Mouse (Mus musculus): ENCODE measurements around the gene AI481877. TPM values are rescaled to one million over a fixed set of nuclear protein-coding genes. Genes with fewer than 3 reads are reported as not detected.
"Not testable (repeated sequence)": the region's sequence is repeated elsewhere in the genome, so short reads cannot be mapped to it uniquely, and the experiment has no call there.

The AI481877 gene
- 0.04 TPM in 2 replicates for polyA plus RNA-seq (2015; fragmentation: Nextera tagmentation; extraction: Ambion mirVana)

DNA sequence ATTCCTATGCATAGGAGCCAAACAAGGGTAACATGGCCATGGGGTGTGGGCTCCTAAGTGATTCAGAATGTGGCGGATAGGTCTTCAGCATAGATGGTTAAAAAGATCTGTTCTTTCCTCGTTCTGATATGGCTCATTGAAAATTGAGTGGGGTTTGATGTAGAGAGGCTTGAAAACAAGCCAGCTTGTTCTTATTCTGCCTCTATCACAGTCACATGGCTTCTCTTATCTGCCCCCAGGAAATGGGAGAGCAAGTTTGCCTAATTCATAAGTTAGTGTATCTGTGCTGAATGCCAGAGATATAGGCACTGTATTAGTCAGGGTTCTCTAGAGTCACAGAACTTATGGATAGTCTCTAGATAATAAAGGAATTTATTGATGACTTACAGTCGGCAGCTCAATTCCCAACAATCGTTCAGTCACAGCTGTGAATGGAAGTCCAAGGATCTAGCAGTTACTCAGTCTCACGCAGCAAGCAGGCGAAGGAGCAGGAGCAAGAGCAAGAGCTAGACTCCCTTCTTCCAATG, at the start of gene AI481877:
Gene AI481877, minus strand, starts transcription at position 477 of the 527 bp plus-strand sequence.
- ATAC-seq (replicated peaks); H3K4me3 ChIP-seq; H3K36me3 ChIP-seq (replicated peaks); H3K27ac ChIP-seq; H3K9ac ChIP-seq; H3K9me3 ChIP-seq; H3K27me3 ChIP-seq (replicated peaks); H3K4me1 ChIP-seq; H3K4me2 ChIP-seq: not testable (repeated sequence)
- 82% methylated on average over 4 of the region's 6 CpGs for WGBS

DNA sequence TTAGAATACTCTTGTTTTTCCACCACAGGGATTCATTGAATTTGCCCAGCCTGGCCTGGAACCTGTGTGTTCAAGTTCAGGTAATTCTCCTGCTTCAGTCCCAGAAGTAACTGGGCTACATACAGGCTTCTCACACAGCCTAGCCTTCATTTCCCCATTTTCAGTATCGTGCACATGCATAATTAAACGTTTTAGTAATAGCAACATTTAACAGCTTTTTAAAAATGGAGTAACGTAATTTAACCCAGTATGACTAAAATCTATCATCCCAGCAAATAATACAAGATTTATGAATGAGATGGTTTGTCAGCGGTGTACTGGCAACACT, 49.7 kb upstream of the AI481877 start:
- ATAC-seq (replicated peaks) = no peak

DNA sequence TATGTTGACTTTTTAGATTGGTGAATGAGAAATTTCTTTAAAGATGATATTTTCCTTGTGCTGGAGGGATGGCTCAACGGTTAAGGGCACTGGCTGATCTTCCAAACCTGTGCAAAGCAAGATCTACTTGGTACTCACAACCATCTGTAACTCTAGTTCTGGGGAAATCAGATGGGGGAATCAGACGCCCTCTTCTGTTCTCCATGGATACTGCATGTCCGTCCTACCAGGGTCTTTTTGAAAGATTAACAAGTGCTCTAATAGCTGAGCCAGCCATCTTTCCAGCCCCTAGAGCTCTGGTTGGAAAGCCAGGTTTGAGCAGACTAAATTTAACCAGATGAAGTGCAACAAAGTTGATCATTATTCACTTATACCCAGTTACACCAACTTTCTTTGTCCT, 48.5 kb upstream of the AI481877 start:
- WGBS = 22% methylated on average over 3 of the region's 3 CpGs

More for the DNA sequence above, 49.7 kb upstream of the AI481877 start:
- peak overlapping the region; percentile 99 for H3K27ac ChIP-seq
- H3K36me3 ChIP-seq (replicated peaks) = no peaks in the 10 kb centered on the region
- 20% methylated on average over 4 of the region's 4 CpGs for WGBS
- peak overlapping the region; percentile 85 for H3K9ac ChIP-seq
- peak overlapping the region; percentile 56 for H3K4me2 ChIP-seq
- H3K4me3 ChIP-seq = peak overlapping the region; percentile 67
- H3K4me1 ChIP-seq = peaks cover 13% of the 10 kb centered on the region
- H3K9me3 ChIP-seq = no peaks in the 10 kb centered on the region
- H3K27me3 ChIP-seq (replicated peaks) = no peaks in the 10 kb centered on the region

DNA sequence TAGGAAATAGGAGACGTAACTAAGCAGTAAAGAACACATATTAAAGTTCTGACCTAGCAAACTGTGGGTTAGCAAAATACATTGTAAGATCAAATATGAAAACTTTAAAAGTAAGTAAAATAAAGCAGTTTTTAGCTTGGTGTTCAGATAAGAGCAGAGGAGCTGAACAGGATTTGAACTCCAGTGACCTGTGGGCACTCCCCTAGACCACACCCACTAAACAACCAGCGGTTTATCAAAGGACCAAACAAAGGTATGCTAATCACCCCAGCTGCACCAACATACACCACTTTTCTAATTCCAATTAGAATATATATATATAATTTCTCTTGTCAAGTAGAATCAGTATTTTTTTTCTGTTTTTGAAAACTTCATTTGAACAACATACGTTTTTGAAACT, 46.9 kb upstream of the AI481877 start:
- no peak overlapping the region for H3K4me2 ChIP-seq
- H3K27ac ChIP-seq = no peak overlapping the region
- H3K9me3 ChIP-seq = no peaks in the 10 kb centered on the region
- no peak overlapping the region for H3K4me3 ChIP-seq
- H3K4me1 ChIP-seq = peaks cover 5% of the 10 kb centered on the region; the same call in 1 of the 2 replicates
- WGBS = 74% methylated on average over 3 of the region's 3 CpGs
- H3K36me3 ChIP-seq (replicated peaks) = no peaks in the 10 kb centered on the region
- H3K9ac ChIP-seq = no peak overlapping the region
- no peaks in the 10 kb centered on the region for H3K27me3 ChIP-seq (replicated peaks)
- ATAC-seq (replicated peaks) = no peak

More for the DNA sequence above, 48.5 kb upstream of the AI481877 start:
- H3K36me3 ChIP-seq (replicated peaks) = no peaks in the 10 kb centered on the region
- no peak overlapping the region for H3K4me2 ChIP-seq
- no peak overlapping the region for H3K27ac ChIP-seq
- no peaks in the 10 kb centered on the region for H3K9me3 ChIP-seq
- no peak overlapping the region for H3K9ac ChIP-seq
- no peak overlapping the region for H3K4me3 ChIP-seq
- peaks cover 13% of the 10 kb centered on the region for H3K4me1 ChIP-seq
- H3K27me3 ChIP-seq (replicated peaks) = no peaks in the 10 kb centered on the region
- no peak for ATAC-seq (replicated peaks)

DNA sequence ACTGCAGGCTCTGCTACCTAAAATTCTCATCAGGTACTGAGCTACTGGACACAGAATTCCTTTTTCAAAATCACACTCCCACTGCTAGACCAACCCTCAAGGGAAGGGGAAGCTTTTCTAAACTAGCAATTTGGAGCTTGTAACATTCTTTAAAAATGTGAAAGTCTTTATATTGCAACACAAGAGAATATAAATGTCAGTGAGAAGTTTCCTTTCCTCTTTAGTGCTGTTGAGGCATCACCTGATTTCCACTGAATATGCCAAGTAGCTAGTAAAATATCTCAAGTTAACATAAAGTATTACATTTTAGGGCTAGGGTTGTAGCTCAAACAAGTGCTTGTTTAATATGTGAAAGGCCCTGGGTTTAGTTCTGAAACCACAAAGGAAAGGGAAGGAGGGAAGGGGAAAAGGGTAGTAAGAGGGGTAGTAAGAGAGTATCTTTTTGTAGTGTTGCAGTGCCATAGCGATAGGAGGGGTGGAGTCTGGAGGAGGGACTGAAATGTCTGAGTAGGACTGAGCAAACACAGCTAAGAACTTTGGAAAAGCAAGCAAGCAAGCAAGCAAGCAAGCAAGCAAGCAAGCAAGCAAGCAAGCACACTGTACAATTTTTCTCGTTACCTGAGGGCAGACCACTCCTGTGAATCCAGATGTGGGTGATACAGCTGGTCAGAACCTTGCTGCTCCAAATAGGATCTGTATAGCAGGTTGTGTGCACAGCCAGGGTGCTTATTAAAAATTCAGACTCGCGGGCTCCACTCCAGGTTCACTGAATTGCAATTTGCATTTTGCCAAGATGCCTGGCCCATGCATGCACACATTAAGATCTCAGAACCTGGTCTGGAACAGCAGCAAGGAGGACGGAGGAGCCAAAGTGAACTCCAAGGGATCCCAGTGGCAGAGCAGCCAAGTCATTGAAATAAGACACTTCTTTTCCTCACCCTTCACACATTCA, 42.8 kb upstream of the AI481877 start:
- no peak for ATAC-seq (replicated peaks)
- Histone ChIP-seq H3K9ac (no peak overlapping the region), H3K4me3 (no peak overlapping the region), H3K36me3 (replicated peaks) (no peaks in the 10 kb centered on the region), H3K4me1 (no peaks in the 10 kb centered on the region), H3K4me2 (no peak overlapping the region), H3K27me3 (replicated peaks) (no peaks in the 10 kb centered on the region), H3K9me3 (no peaks in the 10 kb centered on the region), H3K27ac (no peak overlapping the region)
- 42% methylated on average over 5 of the region's 5 CpGs for WGBS

DNA sequence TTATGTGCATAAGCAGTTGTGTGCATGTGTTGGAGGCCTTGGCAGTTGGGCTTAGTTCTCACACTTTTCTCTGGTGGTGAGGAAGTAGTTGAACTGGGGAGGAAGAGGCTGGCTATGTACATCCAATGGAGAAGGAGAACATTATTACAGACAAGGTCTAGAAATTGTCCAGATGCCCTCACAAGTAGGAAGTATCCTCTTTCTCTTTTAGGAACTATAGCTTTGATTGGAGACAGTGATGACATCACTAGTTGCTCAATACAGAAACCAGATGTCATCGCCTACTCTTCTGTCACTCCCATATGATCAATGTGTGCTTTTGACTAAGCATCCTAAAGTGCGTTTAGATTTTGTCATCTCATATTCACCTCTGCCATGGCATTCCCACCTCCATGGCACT, 38.8 kb upstream of the AI481877 start:
- no peaks in the 10 kb centered on the region for H3K9me3 ChIP-seq
- H3K27ac ChIP-seq = no peak overlapping the region
- no peaks in the 10 kb centered on the region for H3K27me3 ChIP-seq (replicated peaks)
- 89% methylated on average over 2 of the region's 2 CpGs for WGBS
- H3K36me3 ChIP-seq (replicated peaks) = no peaks in the 10 kb centered on the region
- H3K4me2 ChIP-seq = no peak overlapping the region
- H3K4me1 ChIP-seq = no peaks in the 10 kb centered on the region
- no peak for ATAC-seq (replicated peaks)
- no peak overlapping the region for H3K4me3 ChIP-seq
- H3K9ac ChIP-seq = no peak overlapping the region

DNA sequence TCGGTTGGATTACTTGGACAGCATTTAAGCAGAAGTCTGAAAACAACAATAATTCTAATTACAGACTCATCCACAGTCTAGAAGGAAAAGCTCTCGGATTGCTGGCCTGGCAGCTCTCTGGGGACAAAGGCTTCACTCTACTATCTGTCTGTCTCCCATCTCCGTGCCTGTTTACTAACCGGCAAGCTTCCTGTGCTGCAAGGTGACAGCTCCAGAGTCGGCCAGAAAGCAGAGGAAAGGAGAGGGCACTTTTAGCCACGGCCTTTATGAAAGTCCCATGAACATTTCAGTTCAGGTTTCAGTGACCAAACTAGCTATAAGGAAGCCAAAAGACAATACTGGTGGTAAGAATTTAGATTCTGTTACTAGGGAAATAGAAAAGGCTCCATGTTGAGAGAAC, 37.1 kb upstream of the AI481877 start:
- no peaks in the 10 kb centered on the region for H3K27me3 ChIP-seq (replicated peaks)
- H3K36me3 ChIP-seq (replicated peaks) = no peaks in the 10 kb centered on the region
- ATAC-seq (replicated peaks) = no peak
- no peaks in the 10 kb centered on the region for H3K9me3 ChIP-seq
- no peak overlapping the region for H3K27ac ChIP-seq
- no peak overlapping the region for H3K4me3 ChIP-seq
- no peak overlapping the region for H3K9ac ChIP-seq
- no peak overlapping the region for H3K4me2 ChIP-seq
- no peaks in the 10 kb centered on the region for H3K4me1 ChIP-seq
- WGBS = 70% methylated on average over 6 of the region's 6 CpGs

DNA sequence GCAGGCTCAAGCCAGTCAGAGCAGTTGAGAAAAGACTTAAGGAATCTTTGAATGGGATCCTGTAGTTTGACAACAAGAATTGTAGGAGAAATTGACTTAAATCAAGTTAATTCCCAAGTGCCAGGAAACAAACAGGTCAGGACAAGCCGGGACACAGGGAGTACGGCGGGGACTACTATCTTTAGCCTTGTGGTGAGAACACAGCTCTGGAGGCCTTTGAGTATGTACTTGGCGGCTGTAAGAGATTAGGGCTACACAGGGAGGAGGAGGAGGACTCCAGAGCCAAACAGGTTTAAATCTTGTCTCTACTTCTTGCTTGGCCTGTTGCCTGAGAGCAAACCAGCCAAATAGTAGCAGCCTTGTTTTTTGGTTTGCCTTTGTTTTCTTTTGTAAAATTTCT, 36.2 kb upstream of the AI481877 start:
- WGBS = 80% methylated on average over 4 of the region's 4 CpGs
- H3K4me1 ChIP-seq = no peaks in the 10 kb centered on the region
- H3K9ac ChIP-seq = no peak overlapping the region
- no peak for ATAC-seq (replicated peaks)
- no peak overlapping the region for H3K4me2 ChIP-seq
- H3K27ac ChIP-seq = no peak overlapping the region
- H3K27me3 ChIP-seq (replicated peaks) = no peaks in the 10 kb centered on the region
- H3K36me3 ChIP-seq (replicated peaks) = no peaks in the 10 kb centered on the region
- no peaks in the 10 kb centered on the region for H3K9me3 ChIP-seq
- H3K4me3 ChIP-seq = no peak overlapping the region

DNA sequence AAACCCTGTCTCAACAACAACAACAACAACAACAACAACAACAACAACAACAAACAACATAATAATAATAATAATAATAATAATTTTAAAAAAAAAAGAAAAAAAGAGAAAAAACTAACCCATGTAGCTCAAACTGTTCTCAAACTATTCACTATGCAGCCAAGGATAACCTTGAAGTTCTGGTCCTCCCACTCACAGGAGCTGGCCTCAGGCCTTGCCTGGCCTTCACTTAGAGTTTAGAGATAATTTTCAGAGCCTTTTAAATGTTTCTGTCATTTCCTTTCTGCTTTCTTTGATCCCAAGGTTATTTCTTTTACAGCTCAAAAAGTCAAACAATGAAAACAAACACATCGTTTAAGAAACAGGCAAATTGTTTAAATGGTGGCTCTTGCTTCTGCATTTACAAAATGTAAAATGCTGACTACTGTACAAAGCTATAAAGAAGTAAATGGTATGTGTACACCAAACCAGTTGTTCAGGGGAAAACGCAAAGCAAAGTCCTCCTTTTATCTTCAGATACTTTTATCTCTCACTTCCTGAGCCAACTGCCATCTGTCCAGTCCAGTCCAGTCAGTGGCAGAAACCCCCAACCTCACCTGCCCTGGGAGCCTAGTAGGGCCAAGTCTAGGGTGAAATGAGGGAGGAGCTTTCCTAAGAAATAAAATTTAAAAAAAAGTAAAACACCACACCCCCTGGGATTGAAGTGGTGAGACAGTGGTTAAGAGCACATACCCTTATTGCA, 34.6 kb upstream of the AI481877 start:
- Histone ChIP-seq H3K4me3 (no peak overlapping the region), H3K27me3 (replicated peaks) (no peaks in the 10 kb centered on the region), H3K36me3 (replicated peaks) (no peaks in the 10 kb centered on the region), H3K9ac (no peak overlapping the region), H3K9me3 (no peaks in the 10 kb centered on the region), H3K27ac (no peak overlapping the region), H3K4me2 (no peak overlapping the region), H3K4me1 (no peaks in the 10 kb centered on the region)
- no peak for ATAC-seq (replicated peaks)
- 80% methylated on average over 2 of the region's 2 CpGs for WGBS

DNA sequence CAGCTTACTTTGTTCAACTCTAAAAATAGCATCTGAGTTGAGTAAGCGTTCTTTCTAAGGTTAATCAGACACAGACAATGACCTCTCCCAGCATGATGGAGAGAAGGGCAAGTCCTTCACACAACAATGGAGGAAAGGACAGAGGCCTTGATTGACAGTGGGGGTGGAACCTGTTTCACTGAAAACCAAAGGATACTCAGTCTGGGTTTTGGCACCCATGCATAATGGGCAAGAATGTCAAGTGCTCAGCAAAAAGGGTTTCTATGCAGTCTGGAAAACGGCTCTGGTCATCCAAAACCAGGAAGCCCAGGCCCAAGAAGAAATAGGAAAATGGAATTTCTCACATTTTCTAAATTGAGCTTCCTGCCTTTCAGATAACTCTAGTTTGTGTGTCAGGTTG, 33.8 kb upstream of the AI481877 start:
- ATAC-seq (replicated peaks) = no peak
- Histone ChIP-seq H3K4me2 (no peak overlapping the region), H3K9ac (no peak overlapping the region), H3K9me3 (no peaks in the 10 kb centered on the region), H3K27me3 (replicated peaks) (no peaks in the 10 kb centered on the region), H3K4me3 (no peak overlapping the region), H3K4me1 (no peaks in the 10 kb centered on the region), H3K27ac (no peak overlapping the region), H3K36me3 (replicated peaks) (no peaks in the 10 kb centered on the region)
- 20% methylated on average over 2 of the region's 2 CpGs for WGBS

DNA sequence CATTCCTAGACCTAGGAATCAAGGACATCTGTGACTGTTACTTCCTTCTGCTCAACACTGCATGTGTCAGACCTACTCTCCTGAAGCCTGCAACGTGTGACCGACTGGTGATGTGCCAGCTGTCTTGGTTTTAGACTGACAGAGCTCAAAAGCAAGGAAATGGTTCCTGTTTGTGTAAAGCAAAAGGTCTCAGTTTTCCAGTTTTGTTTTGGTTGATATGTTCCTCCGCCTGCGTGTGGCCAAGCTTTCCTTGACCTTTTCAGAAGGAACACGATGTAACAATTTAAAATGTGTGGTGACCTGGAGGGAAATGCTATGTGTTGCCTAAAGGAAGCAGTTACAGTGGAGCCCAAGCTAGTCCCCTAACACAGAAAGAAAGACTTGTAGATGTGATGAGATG, 31.2 kb upstream of the AI481877 start:
- Histone ChIP-seq H3K4me3 (no peak overlapping the region), H3K4me2 (no peak overlapping the region), H3K9ac (no peak overlapping the region), H3K36me3 (replicated peaks) (no peaks in the 10 kb centered on the region), H3K27me3 (replicated peaks) (no peaks in the 10 kb centered on the region), H3K9me3 (no peaks in the 10 kb centered on the region), H3K4me1 (no peaks in the 10 kb centered on the region), H3K27ac (no peak overlapping the region)
- 94% methylated on average over 5 of the region's 5 CpGs for WGBS
- no peak for ATAC-seq (replicated peaks)

DNA sequence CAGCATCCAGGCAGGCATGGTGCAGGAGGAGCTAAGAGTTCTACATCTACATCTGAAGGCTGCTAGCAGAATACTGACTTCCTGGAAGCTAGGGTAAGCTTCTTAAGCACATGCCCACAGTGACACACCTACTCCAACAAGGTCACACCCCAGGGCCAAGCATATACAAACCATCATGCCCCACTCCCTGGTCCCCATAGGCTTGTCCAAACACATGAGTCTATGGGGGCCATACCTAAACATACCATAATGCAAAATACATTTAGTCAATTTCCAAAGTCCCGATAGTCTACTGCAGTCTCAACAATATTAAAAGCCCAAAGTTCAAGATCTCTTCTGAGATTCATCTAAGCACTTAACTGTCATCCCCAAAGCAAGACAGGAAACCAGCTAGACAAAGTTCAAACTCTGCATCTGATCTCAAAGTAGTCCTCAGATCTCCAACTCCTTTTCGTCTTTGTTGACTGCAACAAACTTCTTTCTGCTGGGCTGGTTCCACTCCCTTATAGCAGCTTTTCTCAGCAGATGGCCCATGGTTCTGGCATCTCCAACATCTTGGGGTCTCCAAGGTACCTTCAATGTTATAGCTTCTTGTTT, 28.6 kb upstream of the AI481877 start:
- Histone ChIP-seq H3K9ac (no peak overlapping the region), H3K4me1 (no peaks in the 10 kb centered on the region), H3K9me3 (no peaks in the 10 kb centered on the region), H3K27ac (no peak overlapping the region), H3K27me3 (replicated peaks) (no peaks in the 10 kb centered on the region), H3K4me3 (no peak overlapping the region), H3K4me2 (no peak overlapping the region), H3K36me3 (replicated peaks) (no peaks in the 10 kb centered on the region)
- ATAC-seq (replicated peaks) = no peak
- WGBS = 97% methylated on average over 2 of the region's 2 CpGs
